Mouse (Mus musculus): ENCODE measurements at regions not wholly inside any gene's neighbourhood (a gene's known extent, or its start where the extent isn't known, plus 50 kb on each side); places are given as distances from the start of the nearest gene placed in this dataset.

DNA sequence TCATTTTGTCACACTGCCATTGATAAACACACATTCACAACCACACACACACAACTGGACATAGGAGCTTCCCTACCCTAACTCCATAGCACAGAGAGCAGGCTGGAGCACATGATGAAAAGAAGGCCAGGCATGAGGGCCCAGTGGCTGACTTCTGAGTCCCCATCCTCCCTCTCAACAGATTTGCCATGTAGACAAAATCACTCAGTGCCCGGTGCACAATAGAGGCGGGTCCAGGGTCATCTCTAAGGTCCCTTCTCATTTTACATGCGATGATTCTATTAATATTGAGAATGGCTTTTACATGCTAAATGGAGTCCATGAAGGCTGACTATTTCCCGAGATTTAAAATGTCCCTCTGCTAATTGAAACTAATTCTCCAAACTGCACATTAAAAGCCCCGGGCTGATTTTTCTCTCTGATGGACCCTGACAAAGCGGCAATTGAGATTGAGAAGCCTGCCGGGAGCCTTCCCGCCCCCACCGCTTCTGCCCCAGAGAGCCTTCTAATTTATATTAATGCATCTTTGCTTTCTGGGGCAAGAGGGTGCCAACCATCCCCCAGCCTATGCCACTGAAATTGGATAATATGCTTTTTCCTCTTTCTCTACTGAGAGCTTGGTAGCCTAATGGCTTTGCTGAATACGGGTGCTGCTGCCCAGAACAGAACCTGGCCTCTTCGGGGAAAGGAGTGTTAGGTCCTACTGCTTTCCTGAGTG, 252.7 kb upstream of the Dio3 start:
- DNase-seq (ENCODE audit: low read depth, low spot score), result no peak

DNA sequence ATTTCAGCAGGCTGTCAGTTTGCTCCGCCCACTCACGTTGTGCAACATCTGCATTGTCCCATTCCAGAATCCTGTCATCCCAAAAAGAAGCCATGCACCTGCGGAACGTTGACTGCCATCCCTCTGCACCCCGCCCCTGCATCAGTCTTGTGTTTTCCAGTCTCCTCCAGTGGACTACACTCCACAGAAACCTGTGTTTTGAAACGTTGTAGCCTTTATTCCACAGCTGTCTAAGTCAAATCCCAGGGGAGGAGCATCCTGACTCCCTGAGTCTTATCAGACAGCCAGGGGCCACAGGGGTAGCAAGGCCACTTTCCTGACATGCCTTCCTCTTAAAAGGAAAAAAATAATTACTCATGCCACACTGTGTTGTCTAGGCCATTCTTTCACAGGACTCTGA, 251.5 kb upstream of the Dio3 start:
- no peak for DNase-seq (ENCODE audit: low read depth, low spot score)

DNA sequence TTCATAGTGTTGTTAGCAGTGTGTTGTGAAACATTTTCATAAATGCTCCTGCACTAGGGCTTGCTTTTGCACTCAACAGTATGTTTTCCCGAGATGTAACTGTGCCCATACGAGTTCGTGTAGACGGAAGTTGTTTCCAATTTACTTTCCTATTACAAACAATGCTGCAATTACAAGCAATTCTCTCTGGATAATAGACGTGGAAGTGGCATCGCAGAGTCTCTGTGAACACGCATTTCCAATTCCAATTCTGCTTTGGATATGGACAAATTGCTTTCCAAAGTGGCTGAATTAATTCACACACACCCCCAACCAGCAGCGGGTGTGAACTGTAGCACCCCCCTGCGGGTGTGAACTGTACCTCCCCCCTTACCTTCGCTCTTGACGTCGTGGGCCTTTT, 250.9 kb upstream of the Dio3 start:
- DNase-seq (ENCODE audit: low read depth, low spot score), result no peak

DNA sequence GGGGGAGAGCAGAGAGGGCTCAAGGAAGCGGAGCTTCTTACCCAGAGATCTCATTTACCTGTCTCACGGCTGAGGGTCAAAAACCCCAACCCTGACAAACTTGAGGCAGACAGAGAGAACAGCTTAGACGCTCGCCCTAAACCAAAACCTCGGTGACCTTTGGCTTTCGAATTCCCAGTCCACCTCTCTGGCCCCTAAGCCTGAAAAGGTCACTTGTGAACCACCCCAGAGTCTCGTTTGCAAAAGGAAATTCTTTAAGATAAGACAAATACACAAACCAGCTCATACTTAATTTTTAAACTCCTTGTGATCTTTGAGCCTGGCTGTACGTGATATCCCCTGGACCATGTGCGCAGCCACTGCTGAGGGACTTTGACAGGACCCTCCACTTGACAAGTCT, 250.2 kb upstream of the Dio3 start:
- DNase-seq (ENCODE audit: low read depth, low spot score), result no peak

DNA sequence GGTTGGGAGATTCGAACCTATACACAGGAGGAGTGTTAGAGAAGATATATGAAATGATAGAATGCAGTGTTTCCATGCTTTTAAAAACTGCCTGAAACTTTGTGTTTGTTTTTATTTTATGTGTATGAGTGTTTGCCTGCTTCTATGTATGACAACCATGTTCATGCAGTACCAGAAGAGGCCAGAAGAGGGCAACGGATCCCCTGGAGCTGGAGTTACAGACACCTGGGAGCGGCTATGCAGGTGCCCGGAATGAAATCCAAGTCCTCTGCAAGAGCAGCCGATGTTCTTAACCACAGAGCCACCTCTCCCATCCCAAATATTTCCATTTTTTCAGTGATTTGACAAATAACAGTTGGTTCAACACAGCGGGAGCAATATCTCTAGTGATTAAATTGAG, 247.5 kb upstream of the Dio3 start:
- peak; percentile 72 for DNase-seq (ENCODE audit: low read depth, low spot score)

DNA sequence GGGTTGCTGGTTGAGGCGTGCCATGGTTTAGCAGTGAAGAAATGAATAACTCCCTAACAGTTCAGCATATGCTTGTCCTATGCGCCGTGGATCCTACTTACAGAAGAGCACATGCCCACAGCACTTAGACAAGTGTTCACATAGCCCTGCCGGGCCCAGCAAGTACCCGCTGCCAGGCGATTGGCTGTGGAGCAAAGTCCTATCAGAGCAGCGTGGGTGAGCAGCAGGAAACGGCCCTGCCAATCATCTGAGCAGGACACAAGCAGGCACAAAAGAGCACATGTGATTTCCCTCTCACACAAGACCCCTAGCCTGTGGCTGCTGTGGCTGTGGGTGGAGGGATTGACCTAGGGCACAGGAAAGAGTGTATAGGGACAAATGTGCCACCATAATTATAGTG, 243.7 kb upstream of the Dio3 start:
- DNase-seq (ENCODE audit: low read depth, low spot score), result no peak

DNA sequence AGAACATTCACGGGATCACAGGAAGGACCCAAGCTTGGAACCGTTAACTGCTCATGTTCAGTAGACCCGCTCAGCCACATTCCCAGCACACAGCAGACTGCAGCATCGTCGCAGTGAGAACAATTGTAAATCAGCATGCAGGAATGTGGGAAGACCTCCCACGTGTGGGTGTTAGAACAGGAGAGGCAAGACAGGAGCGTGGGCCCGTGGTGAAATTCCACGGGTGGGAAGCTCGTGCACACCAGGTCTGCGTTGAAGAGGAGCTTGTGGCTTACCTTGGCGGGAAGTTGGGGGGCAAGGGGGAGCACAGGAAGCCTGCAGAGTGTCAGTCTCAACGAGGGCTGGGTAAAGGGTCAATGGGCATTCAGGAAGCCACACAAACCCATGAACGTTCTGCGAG, 238.2 kb upstream of the Dio3 start:
- no peak for DNase-seq (ENCODE audit: low read depth, low spot score)

DNA sequence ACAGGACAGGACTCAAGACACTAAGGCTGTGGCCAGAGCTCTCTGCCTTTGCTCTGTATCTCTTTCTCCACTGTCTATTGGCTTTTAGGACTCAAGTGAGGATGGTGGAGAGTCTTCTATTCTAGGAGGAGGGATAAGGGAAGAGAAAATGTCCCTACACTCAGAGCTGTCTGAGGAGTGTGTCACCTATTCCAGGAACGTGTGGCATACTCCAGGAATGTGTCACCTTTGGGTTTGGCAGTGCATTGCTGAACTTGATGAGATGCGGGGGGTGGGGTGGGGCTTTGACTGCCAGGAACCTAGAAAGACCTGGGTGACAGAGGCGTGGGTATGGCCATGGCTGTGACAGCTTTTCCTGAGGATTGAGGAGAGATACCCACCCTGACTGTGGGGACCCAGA, 237.1 kb upstream of the Dio3 start:
- no peak for DNase-seq (ENCODE audit: low read depth, low spot score)

DNA sequence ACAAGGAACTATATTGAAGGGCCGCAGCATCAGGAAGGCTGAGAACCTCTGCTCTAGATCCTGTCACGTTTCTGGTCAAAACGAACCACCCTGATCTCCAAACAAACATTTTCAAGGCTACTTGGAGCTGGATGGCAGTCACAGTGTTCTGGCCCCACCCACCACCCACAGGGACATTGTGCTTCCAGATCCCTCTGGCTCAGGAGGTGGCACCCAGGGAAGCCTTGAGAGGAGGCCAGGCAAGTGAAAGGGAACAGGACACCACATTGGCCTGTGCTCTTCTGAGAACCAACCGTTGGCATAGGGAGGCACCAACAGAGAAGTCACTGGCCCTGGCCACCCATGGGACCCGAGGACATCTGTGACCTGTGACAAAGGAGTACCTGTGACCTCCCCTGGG, 234.6 kb upstream of the Dio3 start:
- no peak for DNase-seq (ENCODE audit: low read depth, low spot score)

DNA sequence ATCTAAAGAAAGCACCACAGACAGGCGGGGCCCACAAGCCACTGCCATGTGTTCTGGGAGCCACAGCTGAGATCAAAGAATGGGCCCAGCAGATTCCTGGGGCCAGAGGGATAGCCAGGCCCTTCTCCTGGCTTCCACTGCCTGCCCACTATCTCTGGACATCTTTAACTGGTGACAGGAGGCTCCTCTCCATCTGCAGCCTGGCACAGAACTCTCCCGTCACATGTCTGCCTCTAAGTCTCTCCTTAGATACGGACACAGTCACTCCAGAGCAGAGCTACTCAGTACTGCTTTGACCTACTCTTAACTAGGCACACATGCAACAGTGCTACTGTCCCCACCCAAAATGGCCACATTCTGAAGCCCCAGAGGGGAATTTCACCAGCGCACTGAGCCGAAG, 234.1 kb upstream of the Dio3 start:
- DNase-seq (ENCODE audit: low read depth, low spot score), result no peak

DNA sequence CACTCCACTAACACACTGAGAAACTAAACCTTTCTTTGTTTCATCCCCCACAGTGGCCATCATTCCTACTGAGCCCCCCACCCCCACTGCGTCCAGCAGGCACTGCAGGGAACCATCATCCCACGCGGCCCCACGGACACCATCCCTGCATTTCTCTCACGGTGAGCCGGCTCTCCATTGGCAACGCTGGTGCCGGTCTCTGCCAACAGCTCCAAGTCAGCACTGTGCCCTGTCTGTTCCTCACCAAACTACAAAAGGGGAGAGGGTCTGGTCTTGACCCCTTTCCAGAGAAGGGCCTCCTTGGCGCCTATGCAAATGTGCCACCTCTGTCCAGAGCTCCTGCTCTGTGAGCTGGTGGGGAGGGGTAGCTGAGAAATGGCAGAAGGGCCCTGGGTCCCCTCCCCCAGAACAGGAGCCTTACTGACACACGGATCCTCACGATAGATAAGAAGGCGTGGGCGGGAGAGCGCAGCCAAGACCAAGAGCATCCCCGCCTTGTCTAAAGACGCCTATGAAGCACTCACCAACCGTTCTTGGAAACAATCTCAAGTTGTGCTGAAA, 233.0 kb upstream of the Dio3 start:
- no peak for DNase-seq (ENCODE audit: low read depth, low spot score)

DNA sequence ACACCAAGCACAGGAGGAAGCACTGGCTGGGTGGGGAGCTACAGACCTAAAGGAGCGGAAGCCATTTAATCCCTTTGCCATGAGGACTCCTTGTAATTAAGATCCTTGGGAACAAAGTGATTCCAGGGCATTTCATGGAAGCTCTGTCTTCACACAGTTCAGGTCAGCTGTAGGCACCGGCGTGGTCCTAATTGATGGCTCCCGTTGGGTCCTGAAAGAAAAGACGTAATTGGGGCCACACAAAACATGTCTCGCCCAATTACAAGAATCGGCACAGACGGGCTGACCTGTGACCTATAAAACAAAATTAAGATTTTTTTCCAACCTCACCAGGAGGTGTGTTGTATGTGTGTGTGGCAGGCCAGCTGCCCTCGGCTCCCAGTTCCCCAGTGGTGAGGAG, 232.3 kb upstream of the Dio3 start:
- DNase-seq (ENCODE audit: low read depth, low spot score), result no peak

DNA sequence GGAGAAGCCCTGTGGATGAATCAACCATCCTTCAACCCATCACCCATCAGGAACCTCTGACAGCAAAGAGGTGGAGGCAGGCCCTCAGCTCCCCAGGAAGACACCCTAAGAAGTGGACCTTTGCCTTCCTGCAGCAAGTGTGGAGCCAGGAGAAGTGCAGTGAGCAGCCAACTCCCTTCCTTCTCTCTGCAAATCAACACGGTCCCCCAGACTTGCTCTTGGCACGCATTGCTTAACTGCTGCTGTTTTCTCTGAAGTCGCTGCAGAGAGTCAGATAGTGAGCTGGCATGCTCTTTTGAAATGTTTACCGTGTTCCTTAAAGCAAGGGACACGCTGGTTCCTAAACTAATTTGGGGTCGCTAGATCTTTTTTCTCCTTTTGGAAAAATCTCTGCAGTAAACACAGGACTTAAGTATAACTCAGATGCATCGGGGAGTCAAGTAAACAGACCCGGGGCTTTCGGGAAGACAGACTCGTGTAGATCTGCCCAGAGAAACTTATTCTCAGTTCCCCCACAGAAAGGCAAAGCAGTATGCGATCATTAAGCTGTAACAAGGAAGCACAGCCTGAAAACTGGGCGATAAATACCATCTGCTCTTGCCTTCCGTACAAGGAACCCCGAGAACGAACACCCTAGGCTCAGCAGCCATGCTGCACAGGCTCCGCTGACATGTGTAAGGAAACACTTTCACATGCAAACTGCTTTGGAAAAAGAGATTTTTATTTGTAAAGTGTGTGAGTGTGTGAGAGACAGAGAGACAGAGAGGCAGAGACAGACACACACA, 231.2 kb upstream of the Dio3 start:
- no peak for DNase-seq (ENCODE audit: low read depth, low spot score)

DNA sequence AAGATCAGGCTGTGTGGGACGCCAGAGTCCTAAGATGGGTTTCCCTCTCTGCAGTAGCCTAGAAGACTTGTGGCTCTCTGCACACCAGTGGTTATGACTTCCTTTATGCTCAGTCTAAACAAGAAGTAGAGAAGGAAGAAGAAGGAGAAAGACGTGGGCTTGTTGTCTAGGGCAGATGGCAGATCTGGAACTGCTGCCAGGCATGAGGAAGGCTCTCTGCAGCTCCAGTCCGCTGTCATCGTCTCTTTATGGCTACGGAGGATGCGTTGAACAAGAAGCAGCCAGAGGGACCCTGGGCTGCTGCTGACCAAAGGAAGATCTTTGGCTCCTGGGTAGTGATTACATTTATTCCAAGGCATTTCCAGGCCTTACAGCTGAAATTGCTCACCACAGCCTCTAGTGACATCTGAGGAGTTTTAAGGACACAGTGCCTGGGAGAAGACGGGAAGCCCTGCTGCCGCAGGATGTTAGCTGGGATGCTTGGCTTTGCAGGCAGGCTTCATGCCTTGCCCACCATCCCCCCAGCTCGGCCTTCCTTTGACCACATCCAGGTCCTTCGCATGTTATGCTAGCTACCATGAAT, 229.6 kb upstream of the Dio3 start:
- DNase-seq (ENCODE audit: low read depth, low spot score), result no peak

DNA sequence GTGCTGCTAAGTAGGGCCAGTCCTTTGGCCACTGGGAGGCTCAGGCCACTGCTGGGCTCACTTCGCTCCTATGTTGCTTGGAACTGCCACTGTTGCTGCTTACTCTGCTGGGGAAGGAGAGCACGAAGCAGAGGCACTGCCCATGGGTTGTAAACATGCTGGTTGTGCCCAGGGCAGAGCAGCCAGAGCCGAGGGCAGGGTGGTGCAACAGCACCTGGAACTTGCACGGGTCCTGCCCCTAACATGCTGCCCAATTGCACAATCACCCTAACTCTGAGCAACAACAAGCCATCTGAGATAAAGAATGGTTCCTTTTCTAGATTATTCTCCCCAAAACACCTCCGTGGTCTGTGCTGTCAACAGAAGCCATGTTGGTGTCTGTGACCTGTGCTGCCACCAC, 219.5 kb upstream of the Dio3 start:
- no peak for DNase-seq (ENCODE audit: low read depth, low spot score)

DNA sequence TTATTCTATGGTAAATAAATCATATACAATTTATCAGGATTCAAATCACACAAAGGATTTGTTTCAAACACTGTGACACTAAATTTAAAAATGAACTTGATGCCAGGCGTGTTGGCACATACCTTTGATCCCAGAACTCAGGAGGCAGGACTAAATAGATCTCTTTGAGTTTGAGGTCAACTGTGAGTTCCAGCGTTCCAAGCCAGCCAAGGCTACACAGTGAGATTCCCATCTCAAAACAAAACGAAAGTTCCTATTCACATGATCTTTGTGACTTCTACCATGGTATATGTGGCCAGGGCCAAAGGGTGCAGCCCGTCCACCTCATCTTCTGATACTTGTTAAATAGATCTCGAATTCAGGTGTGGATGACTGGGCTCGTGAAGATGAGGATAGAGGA, 216.9 kb upstream of the Dio3 start:
- no peak for DNase-seq (ENCODE audit: low read depth, low spot score)

DNA sequence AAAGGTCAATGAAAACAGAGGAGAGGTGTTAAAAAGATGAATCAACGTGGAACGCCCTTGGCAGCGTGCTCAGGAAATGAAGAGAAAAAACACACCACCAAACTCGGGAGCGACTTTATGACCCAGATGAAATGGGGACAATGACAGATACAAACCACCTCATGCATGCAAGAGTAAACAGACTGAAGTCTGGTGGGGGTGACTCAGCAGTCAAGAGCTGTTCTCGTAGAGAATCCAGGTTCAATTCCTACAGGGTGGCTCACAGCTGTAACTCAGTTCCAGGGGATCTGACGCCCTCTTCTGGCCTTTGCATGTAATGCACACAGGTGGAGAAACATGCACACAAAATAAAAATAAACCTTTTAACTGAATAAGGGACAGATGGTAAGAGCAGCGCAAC, 215.9 kb upstream of the Dio3 start:
- peak; percentile 31 for DNase-seq (ENCODE audit: low read depth, low spot score)

DNA sequence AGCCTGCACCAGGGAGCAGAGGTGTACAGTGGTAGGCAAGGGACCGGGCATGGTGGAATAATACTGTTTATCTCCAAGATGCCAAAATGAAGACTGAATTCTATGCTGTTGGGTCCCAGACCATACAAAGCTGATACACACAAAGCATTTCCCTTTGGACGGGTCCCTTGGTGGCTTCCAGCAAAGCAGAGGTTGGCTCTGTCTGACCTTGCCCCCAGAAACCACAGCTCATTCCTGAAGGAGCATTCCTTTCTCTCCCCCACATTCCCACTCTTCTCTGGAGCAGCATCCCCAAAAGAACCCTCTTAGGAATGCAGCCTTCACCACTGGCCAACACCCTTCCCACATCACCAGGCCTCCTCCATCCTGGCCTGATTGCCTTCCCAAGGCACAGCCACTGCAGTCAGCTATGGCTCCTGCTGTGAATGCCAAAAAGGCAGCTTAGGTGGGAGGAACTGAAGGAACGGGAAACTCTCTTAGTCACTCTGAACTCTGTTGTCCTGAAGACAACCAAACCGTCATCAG, 212.4 kb upstream of the Dio3 start:
- DNase-seq (ENCODE audit: low read depth, low spot score), result no peak

DNA sequence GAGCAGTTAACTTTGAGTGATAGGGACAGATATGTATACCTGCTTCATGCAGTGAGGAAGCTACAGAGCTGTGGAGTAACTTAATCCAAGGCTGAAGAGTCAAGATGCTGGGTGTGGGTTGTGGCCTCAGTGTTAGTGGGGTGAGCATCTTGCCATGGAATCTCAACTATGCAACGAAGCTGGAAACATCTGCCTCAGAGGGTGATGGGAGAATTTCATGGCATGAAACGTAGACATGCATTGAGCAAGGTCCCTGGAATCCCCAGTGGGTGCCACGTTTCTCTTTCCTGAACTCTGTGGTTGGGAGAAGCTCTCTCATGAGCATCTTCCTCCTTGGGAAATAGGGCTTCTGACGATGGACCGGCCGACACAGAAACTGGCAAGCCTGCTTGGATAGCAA, 208.4 kb upstream of the Dio3 start:
- no peak for DNase-seq (ENCODE audit: low read depth, low spot score)

DNA sequence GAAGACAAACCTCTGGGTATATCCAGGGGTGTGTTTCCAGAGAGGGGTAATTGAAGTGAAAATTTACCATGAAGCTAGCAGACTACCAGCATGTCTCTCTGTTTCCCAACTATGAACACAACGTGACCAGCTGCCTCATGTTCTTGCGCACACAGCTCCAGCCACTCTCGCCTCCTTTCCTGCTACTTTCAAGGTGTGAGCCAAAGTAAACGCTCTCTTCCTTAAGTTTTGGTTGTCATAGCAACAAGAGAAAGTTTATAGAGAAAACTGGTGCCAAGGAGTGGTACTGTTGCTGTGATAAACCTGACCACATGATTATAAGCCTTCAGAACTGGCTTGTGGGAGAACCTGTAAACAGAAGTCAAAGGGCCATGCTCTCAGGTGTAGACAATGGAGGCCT, 207.0 kb upstream of the Dio3 start:
- no peak for DNase-seq (ENCODE audit: low read depth, low spot score)

DNA sequence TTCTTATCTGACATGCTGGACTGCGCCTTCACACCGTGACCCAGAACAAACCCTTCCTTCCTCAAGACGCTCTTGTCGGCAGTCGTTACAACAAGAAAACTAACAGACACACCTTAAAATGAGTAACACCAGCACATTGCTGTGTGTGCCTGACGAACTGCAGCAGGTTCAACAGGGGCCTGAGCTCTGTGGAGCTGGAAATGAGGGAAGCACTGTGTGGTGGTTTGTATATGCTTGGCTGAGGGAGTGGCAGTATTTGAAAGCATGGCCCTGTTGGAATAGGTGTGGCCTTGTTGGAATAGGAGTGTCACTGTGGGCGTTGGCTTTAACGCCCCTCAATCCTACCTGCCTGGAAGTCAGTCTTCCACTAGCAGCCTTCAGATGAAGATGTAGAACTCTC, 203.9 kb upstream of the Dio3 start:
- DNase-seq (ENCODE audit: low read depth, low spot score), result peak; percentile 11

DNA sequence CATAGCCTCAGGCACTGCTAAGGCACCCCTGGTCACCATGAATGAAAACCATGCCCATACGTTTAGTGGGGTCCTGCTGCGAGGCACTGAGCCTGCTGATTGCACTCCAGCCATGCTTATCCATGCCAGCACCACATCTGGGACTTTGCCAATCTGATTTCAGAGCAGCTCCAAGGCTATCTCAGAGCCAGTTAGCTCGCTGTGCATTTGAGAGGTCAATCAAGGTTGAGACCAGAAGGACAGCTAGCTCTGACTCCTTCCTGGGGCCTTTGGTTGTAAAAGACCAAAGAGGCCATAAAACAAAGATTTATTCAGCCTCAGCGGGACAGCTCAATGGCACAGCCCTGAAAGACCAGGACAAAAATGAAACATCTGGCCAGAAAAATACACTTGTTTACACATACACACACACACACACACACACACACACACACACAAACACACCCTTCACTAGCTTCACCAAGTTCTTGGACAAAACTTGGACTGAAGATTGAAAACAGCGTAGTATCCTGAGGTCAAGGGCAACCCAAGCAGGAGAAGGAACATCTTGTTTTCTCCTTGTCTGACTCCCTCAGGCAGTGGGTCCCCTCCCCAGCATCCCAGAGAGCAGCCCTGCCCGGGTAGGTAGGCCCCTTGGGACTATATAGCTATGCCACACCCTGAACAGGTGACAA, 201.5 kb upstream of the Dio3 start:
- no peak for DNase-seq (ENCODE audit: low read depth, low spot score)

Data from ES-CJ7 (cell line).